17 mouse cellular contexts compared by ENCODE assay signal in genomic region chr1:161576530-161576929, GRCm38 (mm10).
DNase-seq lines count a peak whose midpoint lies in the region; ATAC-seq and TF ChIP-seq lines count a peak whose summit lies in the region.
"Had no signal": no experiment of that assay in that cellular context is flagged by ENCODE, and none has a peak within 500 bp of the region (broad histone marks: within the 10 kb centered on the region; RNA-seq: fewer than 3 reads in every experiment).

No protein-coding gene starts in this region.

- no peak overlapping the region for H3K4me3 ChIP-seq in kidney, adult 2 months (ENCODE audit: insufficient read depth, low read depth, low read length)
- H3K4me3 ChIP-seq in kidney, embryonic 15.5 days (replicated peaks) = no peak overlapping the region
- no peak overlapping the region for H3K4me3 ChIP-seq in lung, embryonic 16.5 days (ENCODE audit: low read length)
- H3K4me3 ChIP-seq in midbrain, postnatal 0 days (ENCODE audit: low read depth, low read length) = no peak overlapping the region
- H3K4me3 ChIP-seq: forebrain, embryonic 13.5 days; heart, embryonic 12.5 days; midbrain, embryonic 10.5 days had no signal

- H3K36me3 ChIP-seq in kidney, adult 2 months (ENCODE audit: control insufficient read depth, insufficient read depth, low read length) = no peaks in the 10 kb centered on the region
- H3K36me3 ChIP-seq in kidney, embryonic 15.5 days = no peaks in the 10 kb centered on the region
- H3K36me3 ChIP-seq in lung, embryonic 16.5 days (ENCODE audit: control insufficient read depth, insufficient read depth, low read length) = no peaks in the 10 kb centered on the region
- no peaks in the 10 kb centered on the region for H3K36me3 ChIP-seq in midbrain, postnatal 0 days (ENCODE audit: insufficient read depth, low read length)
- H3K36me3 ChIP-seq: heart, embryonic 12.5 days; midbrain, embryonic 10.5 days had no signal

- no peak for TF ChIP-seq CTCF in kidney, adult 2 months (conservative IDR thresholded peaks at IDR 0.05; ENCODE audit: insufficient read depth, insufficient read length, low read depth, low read length)
- no peak for TF ChIP-seq CTCF in midbrain, postnatal 0 days (IDR thresholded peaks at IDR 0.05)

- TF ChIP-seq POLR2A in kidney, adult 2 months (IDR thresholded peaks at IDR 0.05; ENCODE audit: low read depth, low read length) = no peak

- peak; percentile 4 for DNase-seq in adrenal gland, postnatal 10 days
- no peak for DNase-seq in adrenal gland, postnatal 25 days
- DNase-seq in kidney, adult 2 months = peak; percentile 34
- DNase-seq in NIH3T3 (ENCODE audit: low read depth) = peak; percentile 10
- no peak for DNase-seq in midbrain, postnatal 0 days (ENCODE audit: low spot score)
- DNase-seq in spleen, adult 18-20 months = no peak
- DNase-seq: adrenal gland, postnatal 36 days; cerebellum, adult 9-11 months; gastrocnemius, postnatal 36 days; heart, postnatal 36 days; thymus, postnatal 25 days had no signal

- H3K9ac ChIP-seq in kidney, embryonic 15.5 days = no peak overlapping the region
- H3K9ac ChIP-seq in lung, embryonic 16.5 days (ENCODE audit: low read length) = no peak overlapping the region
- H3K9ac ChIP-seq in midbrain, postnatal 0 days (replicated peaks; ENCODE audit: low read length, poor library complexity, severe bottlenecking) = no peak overlapping the region
- H3K9ac ChIP-seq: forebrain, embryonic 13.5 days; heart, embryonic 12.5 days had no signal

- no peaks in the 10 kb centered on the region for H3K9me3 ChIP-seq in kidney, embryonic 15.5 days (replicated peaks)
- no peaks in the 10 kb centered on the region for H3K9me3 ChIP-seq in lung, embryonic 16.5 days (ENCODE audit: control insufficient read depth, low read length)
- H3K9me3 ChIP-seq in midbrain, postnatal 0 days (ENCODE audit: low read length) = no peaks in the 10 kb centered on the region
- H3K9me3 ChIP-seq: forebrain, embryonic 13.5 days; heart, embryonic 12.5 days; midbrain, embryonic 10.5 days had no signal

- WGBS in kidney, adult 2 months = 42% methylated on average over 1 of the region's 1 CpGs
- 52% methylated on average over 1 of the region's 1 CpGs for WGBS in kidney, embryonic 15.5 days
- WGBS in lung, embryonic 16.5 days = 37% methylated on average over 1 of the region's 1 CpGs
- 70% methylated on average over 1 of the region's 1 CpGs for WGBS in midbrain, postnatal 0 days

- no peaks in the 10 kb centered on the region for H3K4me1 ChIP-seq in kidney, adult 2 months (ENCODE audit: control insufficient read depth, insufficient read depth, low read length)
- no peaks in the 10 kb centered on the region for H3K4me1 ChIP-seq in kidney, embryonic 15.5 days
- H3K4me1 ChIP-seq in lung, embryonic 16.5 days (replicated peaks; ENCODE audit: control insufficient read depth, insufficient read depth, low read length) = peaks cover 14% of the 10 kb centered on the region
- H3K4me1 ChIP-seq in midbrain, postnatal 0 days (ENCODE audit: insufficient read depth, low read length) = no peaks in the 10 kb centered on the region
- H3K4me1 ChIP-seq: heart, embryonic 12.5 days; midbrain, embryonic 10.5 days had no signal

- no peaks in the 10 kb centered on the region for H3K27me3 ChIP-seq in kidney, adult 2 months (replicated peaks; ENCODE audit: control insufficient read depth, insufficient read depth, low read length)
- no peaks in the 10 kb centered on the region for H3K27me3 ChIP-seq in kidney, embryonic 15.5 days
- no peaks in the 10 kb centered on the region for H3K27me3 ChIP-seq in lung, embryonic 16.5 days (ENCODE audit: control insufficient read depth, insufficient read depth, low read depth, low read length)
- H3K27me3 ChIP-seq in midbrain, postnatal 0 days (ENCODE audit: insufficient read depth, low read length) = no peaks in the 10 kb centered on the region
- H3K27me3 ChIP-seq: CH12.LX; forebrain, embryonic 13.5 days; heart, embryonic 12.5 days had no signal

- ATAC-seq in kidney, embryonic 15.5 days (replicated peaks; ENCODE audit: low FRiP score) = no peak
- peak; percentile 53 for ATAC-seq in lung, embryonic 16.5 days (ENCODE audit: low read depth)
- ATAC-seq in midbrain, postnatal 0 days (ENCODE audit: low FRiP score) = no peak

- no peak overlapping the region for H3K27ac ChIP-seq in kidney, adult 2 months (ENCODE audit: insufficient read depth, low read depth, low read length)
- no peak overlapping the region for H3K27ac ChIP-seq in kidney, embryonic 15.5 days
- H3K27ac ChIP-seq in lung, embryonic 16.5 days (ENCODE audit: low read length) = peak overlapping the region; percentile 26; the same call in 1 of the 2 replicates
- no peak overlapping the region for H3K27ac ChIP-seq in midbrain, postnatal 0 days (ENCODE audit: low read depth, low read length)
- H3K27ac ChIP-seq: forebrain, embryonic 13.5 days; midbrain, embryonic 10.5 days had no signal

- no peak overlapping the region for H3K4me2 ChIP-seq in kidney, embryonic 15.5 days
- no peak overlapping the region for H3K4me2 ChIP-seq in lung, embryonic 16.5 days (ENCODE audit: low read depth, low read length)
- H3K4me2 ChIP-seq in midbrain, postnatal 0 days (ENCODE audit: low read depth, low read length, poor library complexity, severe bottlenecking) = no peak overlapping the region
- H3K4me2 ChIP-seq: forebrain, embryonic 13.5 days; heart, embryonic 12.5 days had no signal

Comparison
In these comparisons a context has a peak if more than half of its experiments do, and no peak if none do; other contexts are left out.
1. DNase-seq: peak in adrenal gland, postnatal 10 days (single experiment), kidney, adult 2 months (single experiment) and NIH3T3 (single experiment); none in adrenal gland, postnatal 25 days (single experiment), midbrain, postnatal 0 days (single experiment) and spleen, adult 18-20 months (0 of 2).